Mouse (Mus musculus) myocyte (in vitro differentiated cells): ENCODE measurements around the gene 1700008O03Rik.

Source experiments
- MYOG ChIP-seq, 3 experiments: IDR thresholded peaks; one replicate each; pipeline ENCODE4 v1.6.1; 2011; ENCODE audit warnings: control low read depth in 2 of 3, low read depth in 2 of 3, mild to moderate bottlenecking in 2 of 3; ENCODE audit not compliant: insufficient read length in 2 of 3, control insufficient read depth in 1 of 3, insufficient read depth in 1 of 3
- POLR2A ChIP-seq: IDR thresholded peaks from one replicate; pipeline ENCODE4 v1.6.1; 2011; ENCODE audit warnings: low read depth, mild to moderate bottlenecking, control low read depth, moderate library complexity; ENCODE audit not compliant: insufficient read length
- POLR2AphosphoS2 ChIP-seq: IDR thresholded peaks from one replicate; pipeline ENCODE4 v1.6.1; 2011; ENCODE audit warnings: low read depth, control low read depth; ENCODE audit not compliant: insufficient read length
- TCF12 ChIP-seq: IDR thresholded peaks from one replicate; pipeline ENCODE4 v1.6.1; 2011; ENCODE audit warnings: mild to moderate bottlenecking, control low read depth; ENCODE audit not compliant: poor library complexity, insufficient read depth, severe bottlenecking

DNA sequence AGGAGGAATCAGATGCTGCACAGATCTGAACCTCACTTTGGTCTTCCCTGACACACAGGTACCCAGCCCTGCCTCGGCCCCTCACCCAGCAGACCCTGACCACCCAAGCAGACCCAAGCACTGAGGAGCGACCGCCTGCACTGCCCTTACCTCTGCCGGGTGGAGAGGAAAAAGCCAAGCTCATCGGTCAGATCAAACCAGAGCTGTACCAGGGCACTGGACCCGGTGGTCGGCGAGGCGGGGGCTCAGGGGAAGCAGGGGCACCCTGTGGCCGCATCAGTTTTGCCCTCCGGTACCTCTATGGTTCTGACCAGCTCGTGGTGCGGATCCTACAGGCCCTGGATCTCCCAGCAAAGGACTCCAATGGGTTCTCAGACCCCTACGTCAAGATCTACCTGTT, 6.7 kb upstream of the 1700008O03Rik start:
- no peak for TF ChIP-seq TCF12
- no peak for TF ChIP-seq POLR2A
- no peak for TF ChIP-seq MYOG (IDR thresholded peaks at IDR 0.05; ENCODE audit: control insufficient read depth in 1 of 3, insufficient read depth in 1 of 3, insufficient read length in 2 of 3, low read depth in 2 of 3)
- TF ChIP-seq POLR2AphosphoS2: no peak
